Mouse (Mus musculus) hindbrain, embryonic 10.5 days (tissue): Measurements from ENCODE around the gene Cep128. TPM values are rescaled to one million over a fixed set of nuclear protein-coding genes. Genes with fewer than 3 reads are reported as not detected.

Experiments
- DNase-seq: peaks from one replicate; pipeline ENCODE4 v3.0.0-alpha.2; 2017; ENCODE audit warnings: low spot score
- H3K27ac ChIP-seq: fragments of 300-500 bp; sonication (generic); 2 replicates; pipeline ENCODE4 v1.5.1; 2016; ENCODE audit warnings: mild to moderate bottlenecking, moderate library complexity
- H3K27me3 ChIP-seq: fragments of 300-500 bp; sonication (generic); 2 replicates; pipeline ENCODE4 v1.6.1; 2016; ENCODE audit warnings: mild to moderate bottlenecking; ENCODE audit not compliant: poor library complexity, insufficient read depth, severe bottlenecking
- H3K36me3 ChIP-seq: fragments of 300-500 bp; sonication (generic); 2 replicates; pipeline ENCODE4 v1.6.1; 2016; ENCODE audit warnings: mild to moderate bottlenecking, moderate library complexity
- H3K4me1 ChIP-seq: fragments of 300-500 bp; sonication (generic); replicated peaks from 2 replicates; pipeline ENCODE4 v1.6.1; 2016; ENCODE audit warnings: mild to moderate bottlenecking
- H3K4me3 ChIP-seq: fragments of 300-500 bp; sonication (generic); 2 replicates; pipeline ENCODE4 v1.5.1; 2016; ENCODE audit warnings: mild to moderate bottlenecking, moderate library complexity
- H3K9me3 ChIP-seq: fragments of 300-500 bp; sonication (generic); 2 replicates; pipeline ENCODE4 v1.6.1; 2016; ENCODE audit warnings: mild to moderate bottlenecking, moderate library complexity
- WGBS: fragments of 180-500 bp; shearing (Covaris S2); methylation state at CpG from one replicate; pipeline ENCODE4 v1.1.7; 2016; 5-methylcytosine and 5-hydroxymethylcytosine counted together
- polyA plus RNA-seq: library from polyadenylated mRNA; unstranded; fragments of >200 nt; fragmentation: Nextera tagmentation; extraction: Ambion mirVana; gene quantifications from 2 replicates; pipeline ENCODE4 v1.2.1, GENCODE M21; 2016

Gene Cep128
- polyA plus RNA-seq, 1 experiment from 2014 or later, result 9.0 TPM

DNA sequence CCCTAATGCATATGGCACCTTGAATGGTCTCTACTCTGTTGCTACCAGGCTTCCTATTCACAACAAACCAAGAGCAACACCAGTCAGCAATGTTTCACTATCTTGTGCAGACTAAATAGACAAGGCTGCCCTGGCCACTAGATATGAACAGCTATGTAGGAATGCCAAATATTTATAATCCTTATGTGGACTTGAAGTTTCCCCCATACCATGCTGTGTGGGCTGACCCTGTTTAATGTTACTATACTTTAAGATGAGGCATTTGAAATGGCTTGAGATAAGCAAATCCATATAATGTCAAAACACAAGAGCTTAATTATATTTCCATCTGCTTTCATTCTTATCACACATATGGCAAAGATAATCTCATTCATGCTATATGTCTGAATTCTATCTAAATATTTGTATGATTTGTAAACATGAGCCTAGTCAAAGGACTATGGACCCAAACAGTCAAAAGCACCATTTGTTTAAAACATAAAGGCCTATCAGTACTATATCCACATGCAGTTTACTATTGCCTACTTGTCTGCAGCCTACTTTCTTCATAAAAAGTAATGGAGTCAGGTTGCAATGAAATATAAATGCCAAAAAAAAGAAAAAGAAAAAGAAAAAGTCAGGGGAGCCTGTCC lies 319.7 kb downstream of the Cep128 start:
- H3K9me3 ChIP-seq, result no peaks in the 10 kb centered on the region
- no peaks in the 10 kb centered on the region for H3K27me3 ChIP-seq
- H3K4me3 ChIP-seq, result no peak overlapping the region
- H3K36me3 ChIP-seq, result no peaks in the 10 kb centered on the region
- no peak overlapping the region for H3K27ac ChIP-seq
- DNase-seq, result no peak
- H3K4me1 ChIP-seq, result peaks cover 8% of the 10 kb centered on the region; the same call in 1 of the 2 replicates

- WGBS, result 90% methylated on average over 4 of the region's 4 CpGs
- H3K4me1 ChIP-seq, result peaks cover 8% of the 10 kb centered on the region; the same call in 1 of the 2 replicates
- no peak for DNase-seq
- H3K9me3 ChIP-seq, result no peaks in the 10 kb centered on the region
- H3K36me3 ChIP-seq, result no peaks in the 10 kb centered on the region
- H3K27me3 ChIP-seq, result no peaks in the 10 kb centered on the region
- H3K4me3 ChIP-seq, result no peak overlapping the region
- H3K27ac ChIP-seq, result no peak overlapping the region
These were observed 320.7 kb downstream of the Cep128 start for GRCm38 (mm10) chr12:91063337-91064015.

DNA sequence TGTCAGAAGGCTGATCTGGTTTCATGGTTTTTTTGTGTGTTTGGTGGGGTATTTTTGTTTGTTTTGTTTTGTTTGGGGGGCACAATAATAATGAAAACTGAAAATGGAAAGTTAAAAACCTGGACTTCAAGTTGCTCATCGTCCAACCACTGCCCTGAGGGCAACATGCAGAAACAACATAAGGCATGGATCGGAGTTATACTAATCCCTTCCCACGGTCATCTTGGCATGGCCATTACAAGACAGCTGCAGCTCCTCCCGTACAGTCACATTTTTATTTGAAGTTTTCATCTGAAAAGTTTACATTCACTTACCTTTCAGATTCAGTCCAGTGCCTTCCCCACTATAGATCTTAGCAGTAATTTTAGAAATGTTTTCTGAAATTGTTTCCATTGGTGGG lies 321.5 kb downstream of the Cep128 start:
- H3K36me3 ChIP-seq, result no peaks in the 10 kb centered on the region
- no peak overlapping the region for H3K4me3 ChIP-seq
- no peaks in the 10 kb centered on the region for H3K9me3 ChIP-seq
- no peaks in the 10 kb centered on the region for H3K27me3 ChIP-seq
- H3K4me1 ChIP-seq, result peaks cover 8% of the 10 kb centered on the region; the same call in 1 of the 2 replicates
- H3K27ac ChIP-seq, result no peak overlapping the region
- WGBS, result 84% methylated on average over 4 of the region's 4 CpGs
- DNase-seq, result no peak

- WGBS, result 89% methylated on average over 12 of the region's 12 CpGs
These were observed 324.4 kb downstream of the Cep128 start for GRCm38 (mm10) chr12:91059704-91060318.

DNA sequence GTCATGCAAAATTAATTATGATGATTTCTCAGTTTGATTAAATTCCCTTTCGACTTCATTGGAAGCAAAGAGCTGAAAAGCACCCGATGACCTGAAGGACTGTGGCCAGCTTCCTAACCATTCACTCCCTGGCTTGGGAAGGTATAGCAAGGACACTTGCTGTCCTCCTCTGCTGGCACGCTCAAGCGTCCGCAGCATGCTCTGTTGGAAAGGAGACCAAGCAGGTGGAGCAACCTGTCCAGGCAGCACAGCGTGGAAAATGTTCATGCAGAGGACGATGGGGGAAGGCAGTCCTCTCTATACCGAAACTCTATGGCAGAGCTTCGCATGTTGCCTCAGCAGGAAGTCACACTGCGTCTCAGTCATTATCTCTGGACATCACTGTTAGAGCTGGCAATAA lies 327.3 kb downstream of the Cep128 start:
- no peaks in the 10 kb centered on the region for H3K27me3 ChIP-seq
- no peak for DNase-seq
- no peak overlapping the region for H3K4me3 ChIP-seq
- H3K36me3 ChIP-seq, result no peaks in the 10 kb centered on the region
- H3K27ac ChIP-seq, result no peak overlapping the region
- 89% methylated on average over 10 of the region's 10 CpGs for WGBS
- no peaks in the 10 kb centered on the region for H3K4me1 ChIP-seq
- H3K9me3 ChIP-seq, result no peaks in the 10 kb centered on the region

More at GRCm38 (mm10) chr12:91059704-91060318, 324.4 kb downstream of the Cep128 start:
- Histone ChIP-seq H3K27me3 (no peaks in the 10 kb centered on the region), H3K4me1 (no peaks in the 10 kb centered on the region), H3K36me3 (no peaks in the 10 kb centered on the region), H3K9me3 (no peaks in the 10 kb centered on the region), H3K27ac (no peak overlapping the region), H3K4me3 (no peak overlapping the region)
- no peak for DNase-seq

DNA sequence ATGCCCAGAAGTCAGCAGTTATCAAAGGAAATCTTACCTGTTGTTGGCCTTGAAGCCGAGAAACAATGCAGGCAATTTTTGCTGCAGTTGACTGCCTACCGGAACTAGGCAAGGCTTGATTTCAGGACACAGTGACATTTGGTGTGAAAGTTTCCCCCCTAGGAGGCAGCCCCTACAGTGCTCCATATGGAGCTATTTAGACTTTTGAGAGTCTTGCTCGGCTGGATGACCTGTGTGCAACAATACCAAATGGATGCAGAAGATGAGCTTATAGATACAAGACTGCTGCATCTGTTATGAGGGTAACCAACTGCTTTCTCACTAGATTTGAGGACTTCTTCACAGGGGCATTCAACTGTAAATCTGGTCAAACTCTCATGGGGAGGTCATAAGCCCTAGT lies 331.9 kb downstream of the Cep128 start:
- DNase-seq, result no peak
- Histone ChIP-seq H3K4me1 (no peaks in the 10 kb centered on the region), H3K27ac (no peak overlapping the region), H3K36me3 (no peaks in the 10 kb centered on the region), H3K4me3 (no peak overlapping the region), H3K9me3 (no peaks in the 10 kb centered on the region), H3K27me3 (no peaks in the 10 kb centered on the region)
- WGBS, result 81% methylated on average over 3 of the region's 3 CpGs

- Histone ChIP-seq H3K27ac (no peak overlapping the region), H3K4me1 (no peaks in the 10 kb centered on the region), H3K9me3 (no peaks in the 10 kb centered on the region), H3K4me3 (no peak overlapping the region), H3K27me3 (no peaks in the 10 kb centered on the region), H3K36me3 (no peaks in the 10 kb centered on the region)
- DNase-seq, result no peak
- 90% methylated on average over 9 of the region's 9 CpGs for WGBS
These were observed 333.4 kb downstream of the Cep128 start for GRCm38 (mm10) chr12:91050593-91051325.

- no peaks in the 10 kb centered on the region for H3K9me3 ChIP-seq
- no peak overlapping the region for H3K27ac ChIP-seq
- H3K36me3 ChIP-seq, result no peaks in the 10 kb centered on the region
- H3K4me3 ChIP-seq, result no peak overlapping the region
- WGBS, result 92% methylated on average over 4 of the region's 4 CpGs
- DNase-seq, result no peak
- H3K4me1 ChIP-seq, result no peaks in the 10 kb centered on the region
- no peaks in the 10 kb centered on the region for H3K27me3 ChIP-seq
These were observed 342.8 kb downstream of the Cep128 start for GRCm38 (mm10) chr12:91041363-91041762.

DNA sequence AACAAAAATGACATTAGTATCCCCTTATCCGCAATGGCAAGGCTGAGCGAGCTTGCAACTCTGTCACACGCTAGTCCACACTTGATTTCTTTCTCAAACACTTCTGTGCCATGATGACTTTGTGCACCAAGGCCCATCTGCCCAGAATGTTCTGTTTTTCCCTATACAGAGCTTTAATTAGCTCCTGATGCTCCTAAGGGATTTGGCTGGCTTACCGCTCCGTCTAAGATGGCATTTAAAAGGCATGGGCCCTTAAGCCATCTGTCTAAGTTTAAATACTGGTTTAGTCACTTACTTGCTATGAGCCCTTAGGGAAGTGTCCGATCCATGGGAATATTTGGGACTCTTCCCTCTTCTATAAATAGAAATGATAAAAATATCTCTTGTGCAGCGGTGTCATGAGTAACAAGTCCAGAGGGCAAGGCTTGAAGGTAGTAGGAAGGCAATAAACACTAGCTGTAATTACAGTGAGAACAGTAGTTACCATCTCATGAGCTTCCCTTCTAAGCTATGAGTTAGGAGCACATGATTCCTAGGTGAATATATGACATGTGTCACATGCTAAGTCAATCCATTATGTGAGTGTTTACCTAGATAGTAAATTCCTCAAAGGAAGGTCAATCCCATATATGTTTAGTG lies 343.8 kb downstream of the Cep128 start:
- Histone ChIP-seq H3K9me3 (no peaks in the 10 kb centered on the region), H3K36me3 (no peaks in the 10 kb centered on the region), H3K4me1 (no peaks in the 10 kb centered on the region), H3K27ac (no peak overlapping the region), H3K27me3 (no peaks in the 10 kb centered on the region), H3K4me3 (no peak overlapping the region)
- no peak for DNase-seq
- WGBS, result 86% methylated on average over 7 of the region's 7 CpGs

DNA sequence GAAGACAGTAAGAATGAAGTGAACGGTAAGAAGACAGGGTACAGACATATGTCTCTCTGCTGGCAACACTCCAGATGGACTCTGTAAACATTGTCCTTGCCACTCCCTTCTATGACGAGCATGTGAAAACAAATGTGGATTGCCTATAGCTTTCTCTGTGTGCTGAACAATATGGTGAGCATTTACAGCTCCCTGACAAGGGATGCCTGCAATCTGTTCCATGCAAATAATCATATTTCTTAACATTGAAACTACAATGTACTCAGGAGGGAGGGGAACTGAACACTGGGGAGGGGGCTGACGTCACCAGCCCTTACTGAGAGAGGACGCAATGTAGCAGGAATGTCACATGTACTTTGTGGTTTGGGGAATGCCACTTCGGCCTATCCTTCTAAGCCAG lies 355.1 kb downstream of the Cep128 start:
- Histone ChIP-seq H3K36me3 (no peaks in the 10 kb centered on the region), H3K27ac (no peak overlapping the region), H3K9me3 (no peaks in the 10 kb centered on the region), H3K27me3 (no peaks in the 10 kb centered on the region), H3K4me3 (no peak overlapping the region), H3K4me1 (no peaks in the 10 kb centered on the region)
- no peak for DNase-seq
- WGBS, result 81% methylated on average over 5 of the region's 5 CpGs

- 86% methylated on average over 9 of the region's 9 CpGs for WGBS
- H3K27ac ChIP-seq, result no peak overlapping the region
- H3K4me1 ChIP-seq, result no peaks in the 10 kb centered on the region
- no peaks in the 10 kb centered on the region for H3K27me3 ChIP-seq
- H3K9me3 ChIP-seq, result no peaks in the 10 kb centered on the region
- no peaks in the 10 kb centered on the region for H3K36me3 ChIP-seq
- DNase-seq, result no peak
- H3K4me3 ChIP-seq, result no peak overlapping the region
These were observed 356.5 kb downstream of the Cep128 start for GRCm38 (mm10) chr12:91027681-91028080.

GRCm38 (mm10) chr12:91027100-91027499 lies 357.1 kb downstream of the Cep128 start:
- H3K27ac ChIP-seq, result no peak overlapping the region
- no peaks in the 10 kb centered on the region for H3K9me3 ChIP-seq
- no peak for DNase-seq
- H3K4me3 ChIP-seq, result no peak overlapping the region
- no peaks in the 10 kb centered on the region for H3K27me3 ChIP-seq
- no peaks in the 10 kb centered on the region for H3K4me1 ChIP-seq
- H3K36me3 ChIP-seq, result no peaks in the 10 kb centered on the region
- WGBS, result 82% methylated on average over 4 of the region's 4 CpGs
